Mouse (Mus musculus): Measurements from ENCODE around the gene Slc9a3r2.

- no peak for TF ChIP-seq ZC3H11A (IDR thresholded peaks at IDR 0.05; ENCODE audit: borderline replicate concordance, low read depth, low read length)
- no peak for TF ChIP-seq CHD2 (IDR thresholded peaks at IDR 0.05; ENCODE audit: low read depth, low read length)
- TF ChIP-seq HCFC1 (IDR thresholded peaks at IDR 0.05; ENCODE audit: borderline replicate concordance, insufficient read depth, low read length) = no peak
- no peak for TF ChIP-seq ZNF384 (IDR thresholded peaks at IDR 0.05; ENCODE audit: low read depth, low read length)
These were observed 20.2 kb upstream of the Slc9a3r2 start for GRCm38 (mm10) chr17:24670246-24670844.

Data from ES-E14 (cell line).